Mouse (Mus musculus): ENCODE results near the gene Btbd35f15. TPM values are rescaled to one million over a fixed set of nuclear protein-coding genes. Genes with fewer than 3 reads are reported as not detected.

Gene Btbd35f15
- not detected in 2 replicates for polyA plus RNA-seq (2012; rRNA removed; ENCODE audit: low replicate concordance)

DNA sequence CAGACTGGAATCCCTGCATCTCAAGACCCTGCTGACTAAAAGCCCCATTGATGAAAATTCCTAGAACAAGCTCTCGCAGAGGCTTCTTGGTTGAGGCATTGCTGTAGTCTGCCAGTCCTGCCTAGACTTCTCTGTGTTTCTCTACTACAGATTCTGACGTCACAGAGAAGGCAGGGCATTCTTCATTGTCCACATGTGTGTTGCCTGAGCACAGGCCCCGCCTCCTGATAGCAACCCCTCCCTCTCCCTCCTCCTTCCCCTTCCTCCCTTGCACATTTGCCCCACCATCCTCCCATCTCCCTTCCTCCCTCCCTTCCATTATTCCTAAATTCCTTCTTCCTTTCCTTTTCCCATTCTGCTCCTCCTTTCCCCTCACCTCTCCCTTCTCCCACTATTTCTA is at the start of gene Btbd35f15:
Gene Btbd35f15, minus strand, starts transcription at position 101 of the 400 bp plus-strand sequence.

Other genes starting within 250 kb of the Btbd35f15 start
- gene Btbd35f13, start 79.9 kb upstream of the Btbd35f15 start, polyA plus RNA-seq (2012; rRNA removed; ENCODE audit: low replicate concordance) = not detected in 2 replicates
- gene Btbd35f14, start 125.0 kb upstream of the Btbd35f15 start, polyA plus RNA-seq (2012; rRNA removed; ENCODE audit: low replicate concordance) = not detected in 2 replicates

Data from mammary gland, adult 2 months (tissue).